Mouse (Mus musculus) G1E-ER4 (cell line): ENCODE measurements around the gene Gabbr2. TPM values are rescaled to one million over a fixed set of nuclear protein-coding genes. Genes with fewer than 3 reads are reported as not detected.

Source experiments
- GATA1 ChIP-seq: IDR thresholded peaks from one replicate; pipeline ENCODE4 v1.8.0; 2012; ENCODE audit warnings: low read length, inconsistent platforms
- polyA plus RNA-seq: library from polyadenylated mRNA; stranded (reverse); fragments of >175 nt; gene quantifications from 2 replicates; pipeline ENCODE4 v1.2.3, GENCODE M21; 2012

The Gabbr2 gene
- polyA plus RNA-seq, 1 experiment, result not detected

- TF ChIP-seq GATA1, result no peak
Observed at GRCm38 (mm10) chr4:46905152-46905551, 86.5 kb downstream of the Gabbr2 start.

- no peak for TF ChIP-seq GATA1
Observed at GRCm38 (mm10) chr4:46904129-46904528, 87.5 kb downstream of the Gabbr2 start.

GRCm38 (mm10) chr4:46898546-46898945, 93.1 kb downstream of the Gabbr2 start:
- no peak for TF ChIP-seq GATA1

- TF ChIP-seq GATA1, result no peak
Observed at GRCm38 (mm10) chr4:46897634-46898399, 93.9 kb downstream of the Gabbr2 start.

- TF ChIP-seq GATA1, result no peak
Observed at GRCm38 (mm10) chr4:46894144-46894543, 97.5 kb downstream of the Gabbr2 start.

GRCm38 (mm10) chr4:46889175-46889574, 102.5 kb downstream of the Gabbr2 start:
- no peak for TF ChIP-seq GATA1

- TF ChIP-seq GATA1, result no peak
Observed at GRCm38 (mm10) chr4:46885627-46886383, 105.9 kb downstream of the Gabbr2 start.

- TF ChIP-seq GATA1, result no peak
Observed at GRCm38 (mm10) chr4:46884132-46884531, 107.5 kb downstream of the Gabbr2 start.

- TF ChIP-seq GATA1, result no peak
Observed at GRCm38 (mm10) chr4:46883546-46883945, 108.1 kb downstream of the Gabbr2 start.

- TF ChIP-seq GATA1, result no peak
Observed at GRCm38 (mm10) chr4:46883047-46883446, 108.6 kb downstream of the Gabbr2 start.

- TF ChIP-seq GATA1, result no peak
Observed at GRCm38 (mm10) chr4:46881271-46881670, 110.4 kb downstream of the Gabbr2 start.

- no peak for TF ChIP-seq GATA1
Observed at GRCm38 (mm10) chr4:46879943-46880342, 111.7 kb downstream of the Gabbr2 start.

- TF ChIP-seq GATA1, result no peak
Observed at GRCm38 (mm10) chr4:46872750-46873149, 118.9 kb downstream of the Gabbr2 start.

- TF ChIP-seq GATA1, result no peak
Observed at GRCm38 (mm10) chr4:46870157-46870556, 121.5 kb downstream of the Gabbr2 start.

- TF ChIP-seq GATA1, result no peak
Observed at GRCm38 (mm10) chr4:46869380-46869779, 122.3 kb downstream of the Gabbr2 start.

- TF ChIP-seq GATA1, result no peak
Observed at GRCm38 (mm10) chr4:46868921-46869320, 122.8 kb downstream of the Gabbr2 start.

- TF ChIP-seq GATA1, result no peak
Observed at GRCm38 (mm10) chr4:46868181-46868580, 123.5 kb downstream of the Gabbr2 start.
